Mouse (Mus musculus) frontal cortex, postnatal 14 days (tissue): ENCODE measurements around the gene Erich3.

Source experiments
- DNase-seq, 2 experiments: peaks; one replicate each; pipeline ENCODE4 v3.0.0; 2022; ENCODE audit warnings: low spot score in 2 of 2

Erich3 gene

GRCm38 (mm10) chr3:154673326-154673725 lies 9.7 kb downstream of the Erich3 start:
- DNase-seq: no peak

GRCm38 (mm10) chr3:154682570-154682969 lies 18.9 kb downstream of the Erich3 start:
- DNase-seq: no peak

GRCm38 (mm10) chr3:154683667-154684066 lies 20.0 kb downstream of the Erich3 start:
- no peak for DNase-seq

- no peak for DNase-seq
Measured at GRCm38 (mm10) chr3:154690260-154690659, 26.6 kb downstream of the Erich3 start.

GRCm38 (mm10) chr3:154691897-154692571 lies 28.4 kb downstream of the Erich3 start:
- peak; percentile 75 to 83 for DNase-seq

- no peak for DNase-seq
Measured at GRCm38 (mm10) chr3:154692572-154692922, 28.9 kb downstream of the Erich3 start.

- no peak for DNase-seq
Measured at GRCm38 (mm10) chr3:154693902-154694301, 30.2 kb downstream of the Erich3 start.

GRCm38 (mm10) chr3:154696611-154697010 lies 33.0 kb downstream of the Erich3 start:
- DNase-seq: no peak

GRCm38 (mm10) chr3:154698907-154699306 lies 35.2 kb downstream of the Erich3 start:
- DNase-seq: no peak

GRCm38 (mm10) chr3:154700296-154700695 lies 36.6 kb downstream of the Erich3 start:
- no peak for DNase-seq

GRCm38 (mm10) chr3:154700735-154701134 lies 37.1 kb downstream of the Erich3 start:
- no peak for DNase-seq

GRCm38 (mm10) chr3:154704755-154705154 lies 41.1 kb downstream of the Erich3 start:
- DNase-seq: no peak

GRCm38 (mm10) chr3:154708150-154708549 lies 44.5 kb downstream of the Erich3 start:
- DNase-seq: no peak

GRCm38 (mm10) chr3:154723198-154723597 lies 59.5 kb downstream of the Erich3 start:
- DNase-seq: no peak

GRCm38 (mm10) chr3:154731431-154731830 lies 67.8 kb downstream of the Erich3 start:
- no peak for DNase-seq

GRCm38 (mm10) chr3:154741496-154741895 lies 77.8 kb downstream of the Erich3 start:
- no peak for DNase-seq

GRCm38 (mm10) chr3:154742927-154743326 lies 79.3 kb downstream of the Erich3 start:
- no peak for DNase-seq

GRCm38 (mm10) chr3:154744317-154744716 lies 80.7 kb downstream of the Erich3 start:
- DNase-seq: no peak

GRCm38 (mm10) chr3:154754505-154754904 lies 90.8 kb downstream of the Erich3 start:
- no peak for DNase-seq

GRCm38 (mm10) chr3:154755225-154755624 lies 91.6 kb downstream of the Erich3 start:
- DNase-seq: no peak

- DNase-seq: no peak
Measured at GRCm38 (mm10) chr3:154758089-154758488, 94.4 kb downstream of the Erich3 start.

GRCm38 (mm10) chr3:154761108-154761507 lies 97.4 kb downstream of the Erich3 start:
- no peak for DNase-seq

GRCm38 (mm10) chr3:154763374-154763773 lies 99.7 kb downstream of the Erich3 start:
- no peak for DNase-seq

- no peak for DNase-seq
Measured at GRCm38 (mm10) chr3:154764115-154764514, 100.5 kb downstream of the Erich3 start.
